Mouse (Mus musculus) ES-Bruce4 (cell line): ENCODE results near the gene Htr1f.

Experiments
- CTCF ChIP-seq: IDR thresholded peaks from one replicate; pipeline ENCODE4 v1.8.1; 2011; ENCODE audit warnings: low read depth, low read length
- EP300 ChIP-seq: IDR thresholded peaks from 2 replicates; pipeline ENCODE4 v1.6.1; 2011; ENCODE audit warnings: low read depth, low read length; ENCODE audit not compliant: insufficient read depth
- POLR2A ChIP-seq: IDR thresholded peaks from one replicate; pipeline ENCODE4 v1.8.1; 2011; ENCODE audit warnings: low read length; ENCODE audit not compliant: insufficient read depth

DNA sequence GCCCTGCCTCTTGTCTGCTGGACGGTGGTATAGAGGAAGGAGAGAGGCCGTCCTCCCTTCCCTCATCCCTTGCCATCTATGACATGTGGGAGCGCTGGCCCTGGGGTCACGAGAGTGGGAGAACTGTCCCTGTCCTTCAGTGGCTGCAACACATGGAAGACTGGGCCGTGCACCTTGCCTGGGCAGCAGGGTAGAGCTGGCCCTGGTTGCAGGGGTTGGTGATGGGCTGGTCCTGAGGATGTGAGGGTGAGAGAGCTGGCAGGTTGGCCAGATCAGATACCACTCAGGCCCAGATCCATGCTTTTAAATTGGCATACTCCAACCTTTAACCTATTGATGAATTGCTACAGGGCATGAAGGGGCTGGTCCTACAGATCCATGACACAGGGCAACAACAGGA is 12.1 kb downstream of the Htr1f start:
- TF ChIP-seq CTCF (no peak), POLR2A (no peak), EP300 (no peak)
